Mouse (Mus musculus): ENCODE data around the gene Olfr1214.
"Not testable (repeated sequence)": the region's sequence is repeated elsewhere in the genome, so short reads cannot be mapped to it uniquely, and the experiment has no call there.

Gene Olfr1214

DNA sequence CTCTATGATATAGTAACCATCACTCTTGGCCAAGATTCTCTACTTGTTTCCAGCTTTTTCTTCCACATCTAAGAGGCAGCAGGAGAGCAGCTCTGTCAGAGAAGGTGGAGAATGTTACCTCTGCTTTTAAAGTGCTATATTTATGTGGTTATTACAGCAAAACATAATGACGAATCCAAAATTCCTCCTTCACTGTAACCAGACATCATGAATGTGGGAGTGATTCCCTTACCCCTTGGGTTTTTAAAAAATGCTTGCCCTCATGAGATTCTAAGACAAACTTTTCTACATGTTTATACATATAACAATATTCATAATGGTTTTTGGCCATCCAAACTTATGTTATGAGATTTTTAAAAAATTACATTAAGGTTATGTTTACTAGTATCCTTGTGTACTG lies at the start of gene Olfr1214:
Gene Olfr1214, minus strand, starts transcription at position 101 of the 400 bp plus-strand sequence.
- DNase-seq (ENCODE audit: low read depth, low spot score), result no peak

DNA sequence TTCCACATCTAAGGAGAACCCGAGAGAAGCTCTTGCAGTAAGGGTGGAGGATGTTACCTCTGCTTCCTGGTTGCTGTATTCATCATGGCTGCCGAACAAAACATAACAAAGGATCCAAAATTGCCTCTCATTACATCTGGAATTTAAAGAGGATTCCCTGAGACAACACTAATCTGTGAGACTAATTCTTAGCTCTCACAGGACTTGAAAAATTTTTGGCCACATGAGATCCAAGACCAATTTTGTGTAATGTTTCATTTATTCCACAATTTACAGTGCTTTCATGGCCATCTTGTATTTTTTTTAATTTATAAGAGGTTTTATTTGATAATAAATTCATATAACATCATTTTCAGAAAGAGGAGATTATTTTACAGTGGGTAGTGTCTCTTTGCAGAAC lies 39.5 kb upstream of the Olfr1214 start, which contains the start of gene Olfr1217:
Gene Olfr1217, minus strand, starts transcription at position 101 of the 400 bp plus-strand sequence.
- no peak for DNase-seq (ENCODE audit: low read depth, low spot score)

DNA sequence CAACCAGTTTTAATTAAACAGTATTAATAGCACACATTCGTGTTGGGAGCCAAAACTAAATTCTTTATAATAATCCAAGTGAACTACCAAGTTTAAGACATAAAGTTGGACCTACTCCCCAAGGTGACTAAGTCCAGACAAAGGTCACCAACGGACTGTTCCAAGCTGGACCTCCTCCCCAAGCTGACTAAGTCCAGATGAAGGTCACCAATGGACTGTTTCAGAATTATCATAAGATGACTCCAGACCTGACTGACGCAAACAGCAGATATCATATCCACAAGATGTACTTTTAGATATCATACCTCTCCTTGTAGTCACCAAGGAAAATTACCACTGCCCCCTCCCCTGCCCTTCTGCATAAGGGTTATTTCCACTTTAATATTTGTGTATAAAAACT lies 29.0 kb upstream of the Olfr1214 start:
- not testable (repeated sequence) for DNase-seq (ENCODE audit: low read depth, low spot score)

DNA sequence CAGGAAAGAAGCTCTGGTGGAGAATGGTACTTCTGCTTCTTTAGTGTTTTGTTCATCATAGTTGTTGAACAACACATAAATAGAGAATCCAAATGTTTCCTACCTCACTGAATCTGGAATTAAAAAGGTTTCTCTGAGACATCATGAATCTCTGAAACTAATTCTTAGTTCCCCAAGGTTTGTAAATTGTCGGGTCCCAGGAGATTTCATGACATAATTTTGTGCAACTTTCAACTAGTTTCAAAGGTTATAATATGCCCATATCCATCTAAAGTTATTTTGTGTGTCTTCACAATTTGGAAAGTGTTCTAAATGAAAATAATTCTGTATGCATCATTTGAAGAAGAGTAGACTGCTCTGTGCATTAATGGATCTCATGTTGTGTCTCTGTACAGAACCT lies 25.8 kb upstream of the Olfr1214 start, which contains the start of gene Olfr1216:
Gene Olfr1216, minus strand, starts transcription at position 101 of the 400 bp plus-strand sequence.
- DNase-seq (ENCODE audit: low read depth, low spot score), result no peak

DNA sequence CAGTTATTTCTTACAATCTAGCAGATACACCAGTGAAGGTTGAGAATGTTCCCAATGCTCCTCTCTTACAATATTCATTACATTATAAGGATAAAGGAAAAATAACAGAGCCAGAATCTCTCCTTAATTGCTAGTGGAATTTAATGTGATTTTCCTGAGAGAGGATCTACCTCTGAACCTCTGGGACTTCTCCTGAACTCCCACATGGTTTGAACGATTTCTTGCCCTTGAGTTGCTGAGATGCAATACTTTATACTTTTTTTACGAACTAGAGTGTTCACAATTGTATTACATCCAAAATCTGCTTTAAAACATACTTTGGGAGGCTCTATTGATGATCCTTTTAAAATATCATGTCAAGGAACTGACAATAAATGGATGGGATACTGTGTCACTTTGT lies 14.4 kb upstream of the Olfr1214 start, which contains the start of gene Olfr1215:
Gene Olfr1215, minus strand, starts transcription at position 101 of the 400 bp plus-strand sequence.
- no peak for DNase-seq (ENCODE audit: low read depth, low spot score)

DNA sequence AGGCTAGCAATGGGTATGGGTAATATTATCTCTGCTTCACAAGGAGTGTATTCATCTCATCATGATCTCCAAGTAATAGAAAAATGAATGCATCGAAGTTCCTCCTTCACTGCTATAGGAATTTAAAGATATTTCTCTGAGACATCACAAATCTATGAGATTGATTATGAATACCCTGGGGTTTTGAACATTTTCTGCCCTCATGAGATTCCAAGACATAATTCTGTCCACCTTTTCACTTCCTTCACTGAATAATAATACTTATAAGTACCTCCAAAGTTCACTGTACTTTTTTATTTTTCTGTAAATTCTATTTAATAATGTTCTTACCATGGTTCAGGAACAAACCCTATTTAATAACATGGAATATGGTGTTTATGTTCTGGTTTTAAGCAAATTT lies 12.3 kb downstream of the Olfr1214 start, which contains the start of gene Gm13762:
Gene Gm13762, minus strand, starts transcription at position 101 of the 400 bp plus-strand sequence.
- DNase-seq (ENCODE audit: low read depth, low spot score), result no peak

DNA sequence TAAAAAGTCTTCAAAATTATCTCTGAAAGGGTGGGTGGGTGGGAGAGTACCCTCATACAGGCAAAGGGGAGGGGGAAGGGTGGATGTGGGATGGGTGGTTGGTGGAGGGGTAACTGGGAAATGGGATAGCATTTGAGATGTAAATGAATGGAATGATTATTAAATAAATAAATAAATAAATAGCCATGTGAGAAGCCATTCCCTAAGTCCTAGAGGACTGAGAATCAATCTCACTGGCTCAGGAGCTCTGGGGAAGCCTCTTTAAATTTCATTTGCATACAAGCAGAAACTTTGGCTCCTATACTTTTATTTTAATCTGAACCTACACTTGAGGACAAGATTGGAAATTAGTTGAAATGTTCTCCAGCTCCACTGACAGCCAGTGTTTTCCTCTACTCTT lies 38.8 kb downstream of the Olfr1214 start, which contains the start of gene Olfr1212:
Gene Olfr1212, plus strand, starts transcription at position 301 of the 400 bp plus-strand sequence.
- DNase-seq (ENCODE audit: low read depth, low spot score), result no peak

DNA sequence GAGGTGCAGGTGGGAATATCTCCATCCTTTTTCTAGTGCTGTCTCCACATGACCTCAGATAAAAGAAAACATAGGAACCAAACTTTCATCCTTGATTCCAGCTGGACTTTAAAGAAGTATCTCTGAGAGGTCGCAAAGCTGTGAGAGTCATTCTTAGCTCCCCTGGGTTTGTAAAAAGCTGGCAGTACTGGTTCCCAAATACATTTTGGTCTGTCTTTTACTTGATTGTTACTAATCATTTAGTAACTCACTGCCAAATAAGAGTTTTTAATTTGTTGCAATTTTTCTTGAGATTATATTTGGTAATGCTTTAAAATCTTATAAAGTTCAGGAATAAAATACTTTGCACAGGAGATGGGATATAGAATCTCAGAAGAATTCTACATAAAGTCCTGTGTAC lies 54.4 kb downstream of the Olfr1214 start, which contains the start of gene Olfr1211:
Gene Olfr1211, minus strand, starts transcription at position 101 of the 400 bp plus-strand sequence.
- no peak for DNase-seq (ENCODE audit: low read depth, low spot score)

Data from retina, postnatal 7 days (tissue).